Comparison of ENCODE assay signal across 8 mouse cellular contexts in the genomic region with DNA sequence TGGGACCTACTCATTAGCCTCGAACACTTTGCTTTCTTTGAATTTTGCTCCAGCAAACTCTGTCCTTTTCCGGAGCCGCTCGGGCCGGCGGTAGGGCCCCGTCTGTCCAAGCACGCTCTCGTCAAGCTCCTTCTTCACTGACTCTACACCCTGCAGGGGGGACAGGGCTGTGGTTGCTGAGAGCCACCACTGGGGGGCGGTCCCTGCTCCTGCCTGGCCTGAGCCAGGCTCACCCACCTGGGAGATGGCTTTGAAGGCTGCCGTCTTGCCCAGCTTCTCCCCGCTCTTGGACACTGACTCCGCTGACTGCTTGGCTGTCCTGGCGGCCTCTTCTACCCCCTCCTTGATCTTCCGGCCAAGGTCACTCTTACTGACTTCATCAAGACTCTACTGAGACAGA. TPM values are rescaled to one million over a fixed set of nuclear protein-coding genes. Genes with fewer than 3 reads are reported as not detected.
DNase-seq lines count a peak whose midpoint lies in the region; ATAC-seq lines count a peak whose summit lies in the region.

No protein-coding gene starts in this region.

- 79% methylated on average over 15 of the region's 15 CpGs for WGBS in neural tube, embryonic 12.5 days
- WGBS in neural tube, embryonic 15.5 days: 84% methylated on average over 15 of the region's 15 CpGs
- 75% methylated on average over 15 of the region's 15 CpGs for WGBS in stomach, embryonic 15.5 days

- H3K36me3 ChIP-seq in neural tube, embryonic 12.5 days: peaks cover 90% of the 10 kb centered on the region
- peaks cover 94% of the 10 kb centered on the region for H3K36me3 ChIP-seq in neural tube, embryonic 15.5 days
- H3K36me3 ChIP-seq in stomach, embryonic 15.5 days: peaks cover 54% of the 10 kb centered on the region

- no peaks in the 10 kb centered on the region for H3K27me3 ChIP-seq in neural tube, embryonic 12.5 days (replicated peaks)
- H3K27me3 ChIP-seq in neural tube, embryonic 15.5 days (replicated peaks): no peaks in the 10 kb centered on the region
- H3K27me3 ChIP-seq in stomach, embryonic 15.5 days (replicated peaks): no peaks in the 10 kb centered on the region

- H3K4me1 ChIP-seq in neural tube, embryonic 12.5 days: no peaks in the 10 kb centered on the region
- no peaks in the 10 kb centered on the region for H3K4me1 ChIP-seq in neural tube, embryonic 15.5 days
- no peaks in the 10 kb centered on the region for H3K4me1 ChIP-seq in stomach, embryonic 15.5 days

- DNase-seq in adrenal gland, adult (ENCODE audit: inconsistent age in 2 of 2, low spot score in 1 of 2): peak; percentile 29 to 61
- no peak for DNase-seq in adrenal gland, adult 18-20 months (ENCODE audit: low spot score in 2 of 2)
- DNase-seq in kidney, postnatal 14 days: peak; percentile 27
- DNase-seq in urinary bladder, postnatal 4 days (ENCODE audit: low spot score in 2 of 2): no peak
- no peak for DNase-seq in adipocyte (ENCODE audit: low spot score)

- no peak overlapping the region for H3K27ac ChIP-seq in neural tube, embryonic 12.5 days
- no peak overlapping the region for H3K27ac ChIP-seq in neural tube, embryonic 15.5 days (replicated peaks)
- H3K27ac ChIP-seq in stomach, embryonic 15.5 days: no peak overlapping the region

- H3K9ac ChIP-seq in neural tube, embryonic 12.5 days: no peak overlapping the region
- H3K9ac ChIP-seq in neural tube, embryonic 15.5 days (replicated peaks): no peak overlapping the region
- H3K9ac ChIP-seq in stomach, embryonic 15.5 days: no peak overlapping the region

- no peak overlapping the region for H3K4me2 ChIP-seq in neural tube, embryonic 12.5 days (replicated peaks)
- no peak overlapping the region for H3K4me2 ChIP-seq in neural tube, embryonic 15.5 days
- H3K4me2 ChIP-seq in stomach, embryonic 15.5 days: no peak overlapping the region

- no peaks in the 10 kb centered on the region for H3K9me3 ChIP-seq in neural tube, embryonic 12.5 days
- no peaks in the 10 kb centered on the region for H3K9me3 ChIP-seq in neural tube, embryonic 15.5 days (replicated peaks)
- H3K9me3 ChIP-seq in stomach, embryonic 15.5 days: no peaks in the 10 kb centered on the region

- no peak overlapping the region for H3K4me3 ChIP-seq in neural tube, embryonic 12.5 days
- no peak overlapping the region for H3K4me3 ChIP-seq in neural tube, embryonic 15.5 days (replicated peaks)
- no peak overlapping the region for H3K4me3 ChIP-seq in stomach, embryonic 15.5 days (replicated peaks)

- ATAC-seq in neural tube, embryonic 12.5 days (ENCODE audit: low FRiP score, low read depth): peak; percentile 64; the same call in 1 of the 2 replicates
- ATAC-seq in neural tube, embryonic 15.5 days (ENCODE audit: low FRiP score): no peak
- peak; percentile 54; the same call in 1 of the 2 replicates for ATAC-seq in stomach, embryonic 15.5 days (ENCODE audit: insufficient read depth, low FRiP score, low read depth)

RNA-seq across cellular contexts. Expression of gene Timm44, which starts 8.1 kb away (rescaled TPM):
- total RNA-seq in adrenal gland, adult 18-20 months (2021): 100 to 1,000 TPM in 1 of 2 experiments, 10 to 100 TPM in 1; 99.4 to 107 TPM
- 44.9 and 53.2 TPM in 2 replicates for polyA plus RNA-seq in neural tube, embryonic 12.5 days (2016; fragmentation: Nextera tagmentation; extraction: Ambion mirVana)
- polyA plus RNA-seq in neural tube, embryonic 15.5 days (2015; fragmentation: Nextera tagmentation; extraction: Ambion mirVana): 44.2 and 48.5 TPM in 2 replicates
- polyA plus RNA-seq in stomach, embryonic 15.5 days (2015; fragmentation: Nextera tagmentation; extraction: Ambion mirVana): 59.1 and 59.5 TPM in 2 replicates

RNA-seq across cellular contexts. Expression of gene Ctxn1, which starts 8.6 kb away (rescaled TPM):
- 1 to 10 TPM; 6.4 to 7.8 TPM for total RNA-seq in adrenal gland, adult 18-20 months (2021)
- 209 and 218 TPM in 2 replicates for polyA plus RNA-seq in neural tube, embryonic 12.5 days (2016; fragmentation: Nextera tagmentation; extraction: Ambion mirVana)
- 229 and 269 TPM in 2 replicates for polyA plus RNA-seq in neural tube, embryonic 15.5 days (2015; fragmentation: Nextera tagmentation; extraction: Ambion mirVana)
- polyA plus RNA-seq in stomach, embryonic 15.5 days (2015; fragmentation: Nextera tagmentation; extraction: Ambion mirVana): 80.2 and 83.6 TPM in 2 replicates

RNA-seq across cellular contexts. Expression of gene Snapc2, which starts 14.7 kb away (rescaled TPM):
- total RNA-seq in adrenal gland, adult 18-20 months (2021): 10 to 100 TPM; 23.4 to 25.9 TPM
- 60.6 and 63.2 TPM in 2 replicates for polyA plus RNA-seq in neural tube, embryonic 12.5 days (2016; fragmentation: Nextera tagmentation; extraction: Ambion mirVana)
- polyA plus RNA-seq in neural tube, embryonic 15.5 days (2015; fragmentation: Nextera tagmentation; extraction: Ambion mirVana): 63.6 and 69.3 TPM in 2 replicates
- 50.8 and 51.6 TPM in 2 replicates for polyA plus RNA-seq in stomach, embryonic 15.5 days (2015; fragmentation: Nextera tagmentation; extraction: Ambion mirVana)

RNA-seq across cellular contexts. Expression of gene Tgfbr3l, which starts 19.6 kb away (rescaled TPM):
- 10 to 100 TPM; 10.9 to 15.5 TPM for total RNA-seq in adrenal gland, adult 18-20 months (2021)
- 5.4 and 8.1 TPM in 2 replicates for polyA plus RNA-seq in neural tube, embryonic 12.5 days (2016; fragmentation: Nextera tagmentation; extraction: Ambion mirVana)
- 3.2 and 3.4 TPM in 2 replicates for polyA plus RNA-seq in neural tube, embryonic 15.5 days (2015; fragmentation: Nextera tagmentation; extraction: Ambion mirVana)
- 5.5 and 5.9 TPM in 2 replicates for polyA plus RNA-seq in stomach, embryonic 15.5 days (2015; fragmentation: Nextera tagmentation; extraction: Ambion mirVana)

RNA-seq across cellular contexts. Expression of gene Gm49320, which starts 29.0 kb away (rescaled TPM):
- 1 to 10 TPM in 1 of 2 experiments, under 1 TPM in 1; 0.93 to 1.5 TPM for total RNA-seq in adrenal gland, adult 18-20 months (2021)
- polyA plus RNA-seq in neural tube, embryonic 12.5 days (2016; fragmentation: Nextera tagmentation; extraction: Ambion mirVana): 1.2 and 1.5 TPM in 2 replicates
- polyA plus RNA-seq in neural tube, embryonic 15.5 days (2015; fragmentation: Nextera tagmentation; extraction: Ambion mirVana): 1.1 and 1.3 TPM in 2 replicates
- polyA plus RNA-seq in stomach, embryonic 15.5 days (2015; fragmentation: Nextera tagmentation; extraction: Ambion mirVana): 0.31 and 1.3 TPM in 2 replicates

Comparison
In these comparisons a context has a peak if more than half of its experiments do, and no peak if none do; other contexts are left out.
1. DNase-seq: peak in adrenal gland, adult (2 of 2) and kidney, postnatal 14 days (single experiment); none in adrenal gland, adult 18-20 months (0 of 2), urinary bladder, postnatal 4 days (0 of 2) and adipocyte (single experiment).